Mouse (Mus musculus) layer of hippocampus, adult 11-12 months (tissue): ENCODE data around the gene Gm16181.

Experiments used
- DNase-seq: peaks from one replicate; pipeline ENCODE4 v3.0.0; 2022; ENCODE audit warnings: low spot score

Gene Gm16181

DNA sequence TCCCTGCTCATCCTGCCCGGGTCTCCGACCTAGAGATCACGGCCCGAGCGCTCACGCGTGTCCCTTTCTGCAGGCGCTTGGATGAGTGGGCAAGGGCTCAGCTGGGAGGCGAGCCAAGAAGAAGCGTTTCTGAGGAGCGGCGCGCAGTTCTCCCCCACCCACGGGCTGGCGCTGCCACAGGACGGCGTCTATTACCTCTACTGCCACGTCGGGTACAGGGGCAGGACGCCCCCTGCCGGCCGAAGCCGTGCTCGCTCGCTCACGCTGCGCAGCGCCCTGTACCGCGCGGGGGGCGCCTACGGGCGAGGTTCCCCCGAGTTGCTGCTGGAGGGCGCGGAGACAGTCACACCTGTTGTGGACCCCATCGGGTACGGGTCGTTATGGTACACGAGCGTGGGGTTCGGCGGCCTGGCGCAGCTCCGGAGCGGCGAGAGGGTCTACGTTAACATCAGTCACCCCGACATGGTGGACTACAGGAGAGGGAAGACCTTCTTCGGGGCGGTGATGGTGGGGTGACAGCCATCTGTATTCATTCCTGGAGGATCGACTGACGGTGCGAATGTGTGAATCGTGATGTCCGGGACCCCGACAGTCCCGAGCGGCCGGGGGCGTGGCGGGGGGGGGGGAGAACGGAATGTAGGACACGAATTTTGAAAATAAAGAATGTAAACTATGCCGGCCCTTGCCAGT, 24.9 kb upstream of the Gm16181 start:
- peak; percentile 80 for DNase-seq

DNA sequence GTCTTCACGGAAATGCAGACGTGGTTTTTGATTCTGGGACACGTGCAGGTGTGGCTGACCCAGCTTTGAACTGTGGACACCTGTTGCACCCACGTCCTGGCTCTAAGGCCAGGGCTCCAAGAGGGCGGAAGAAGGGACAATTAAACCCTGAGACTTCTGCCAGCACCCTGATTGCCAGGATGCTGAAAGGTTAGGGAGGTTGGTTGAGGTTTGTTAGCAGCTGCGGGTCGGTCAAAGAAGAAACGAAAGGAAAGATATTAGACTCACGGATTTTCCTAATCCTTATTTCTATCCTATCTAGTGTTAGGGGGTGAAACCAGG, 24.4 kb upstream of the Gm16181 start:
- DNase-seq, result no peak

DNA sequence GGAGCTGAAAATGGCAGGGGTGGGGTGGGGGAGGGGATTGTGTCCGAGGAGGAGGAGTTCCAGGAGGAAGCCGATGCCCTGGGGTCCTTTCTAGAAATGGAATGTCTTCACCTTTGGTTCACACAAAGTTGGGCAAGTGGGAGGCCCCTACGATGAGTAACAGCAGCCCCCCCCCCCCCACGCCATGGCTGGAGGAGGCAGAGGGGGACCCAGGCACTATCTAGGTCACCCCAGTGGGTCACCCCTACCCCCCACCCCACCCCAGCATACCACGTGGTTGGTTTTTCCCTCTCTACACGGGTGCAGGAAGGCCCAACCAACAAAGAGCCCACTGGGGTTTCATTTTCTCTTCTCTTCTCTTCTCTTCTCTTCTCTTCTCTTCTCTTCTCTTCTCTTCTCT, 23.5 kb upstream of the Gm16181 start:
- DNase-seq, result no peak

DNA sequence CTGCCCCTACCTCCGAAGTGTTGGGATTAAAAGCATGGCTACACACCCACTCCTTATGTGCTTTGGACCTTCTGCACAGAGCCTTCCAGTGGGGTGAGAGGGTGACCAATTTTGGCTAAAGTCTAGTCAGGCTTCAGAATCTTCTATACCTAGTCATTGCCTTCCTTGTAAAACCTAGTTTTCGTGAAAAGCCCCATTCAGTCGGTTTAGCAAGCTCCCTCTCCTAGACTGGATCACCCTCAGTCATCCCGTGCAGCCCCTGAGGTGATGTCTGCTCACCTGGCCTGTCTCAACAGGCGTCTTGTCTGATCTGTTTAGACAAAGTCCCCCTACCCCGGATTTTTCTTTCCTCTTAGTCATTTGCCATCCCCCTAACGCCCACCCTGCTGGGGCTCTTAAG, 22.6 kb upstream of the Gm16181 start:
- no peak for DNase-seq

DNA sequence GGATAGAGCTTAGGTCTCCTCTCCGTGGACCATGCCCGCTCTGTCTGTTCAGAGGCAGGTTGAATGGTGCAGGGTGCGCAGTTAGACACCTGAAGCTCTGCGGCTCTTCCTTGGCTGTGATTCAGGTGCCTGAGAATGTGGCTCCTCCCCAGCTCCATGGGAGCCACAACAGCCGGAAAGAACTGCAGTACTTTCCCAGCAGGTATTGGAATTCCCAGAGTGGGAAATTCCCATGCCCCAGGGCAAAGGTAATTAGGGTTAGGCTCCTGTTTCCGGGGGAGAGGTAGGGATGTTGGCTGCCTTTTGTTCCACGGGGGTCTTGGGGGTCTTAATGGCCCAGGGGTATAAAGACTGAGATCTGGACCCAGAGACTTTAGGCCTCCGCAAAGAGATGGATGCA, 21.7 kb upstream of the Gm16181 start:
- no peak for DNase-seq

DNA sequence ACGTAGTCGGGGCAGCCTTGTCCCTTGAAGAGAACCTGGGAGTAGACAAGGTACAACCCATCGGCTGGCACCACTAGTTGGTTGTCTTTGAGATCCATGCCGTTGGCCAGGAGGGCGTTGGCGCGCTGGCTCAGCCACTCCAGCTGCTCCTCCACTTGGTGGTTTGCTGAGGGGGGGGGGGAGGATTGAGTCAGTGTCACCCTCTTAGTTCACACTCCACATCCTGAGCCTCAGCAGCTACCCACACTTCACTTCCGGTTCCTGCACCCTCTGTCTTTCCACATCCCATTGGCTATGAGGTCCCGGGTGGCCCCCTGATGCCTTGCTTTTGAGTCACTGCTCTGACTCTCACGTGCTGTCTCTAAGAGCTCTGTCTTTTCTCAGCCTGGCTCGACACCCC, 20.2 kb upstream of the Gm16181 start:
- DNase-seq, result no peak

DNA sequence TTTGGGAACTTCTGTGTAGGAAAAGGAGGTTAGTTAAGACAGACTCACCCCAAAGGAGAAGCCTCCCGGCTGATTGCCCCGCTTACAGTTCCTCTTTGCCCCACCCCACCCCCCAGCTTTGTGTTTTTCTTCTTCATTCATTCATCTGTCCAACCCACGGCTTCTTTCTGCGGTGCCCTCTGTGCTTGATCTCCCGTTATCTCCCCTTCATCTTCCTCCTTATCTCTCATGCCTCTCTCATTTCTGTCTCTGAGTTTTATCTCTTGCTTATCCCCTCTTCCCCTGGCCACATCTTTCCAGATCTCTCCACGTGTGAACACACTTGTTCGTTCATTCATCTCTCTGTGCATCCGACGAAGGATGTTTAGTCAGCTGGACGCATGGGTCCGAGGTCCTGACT, 19.5 kb upstream of the Gm16181 start:
- DNase-seq, result no peak

DNA sequence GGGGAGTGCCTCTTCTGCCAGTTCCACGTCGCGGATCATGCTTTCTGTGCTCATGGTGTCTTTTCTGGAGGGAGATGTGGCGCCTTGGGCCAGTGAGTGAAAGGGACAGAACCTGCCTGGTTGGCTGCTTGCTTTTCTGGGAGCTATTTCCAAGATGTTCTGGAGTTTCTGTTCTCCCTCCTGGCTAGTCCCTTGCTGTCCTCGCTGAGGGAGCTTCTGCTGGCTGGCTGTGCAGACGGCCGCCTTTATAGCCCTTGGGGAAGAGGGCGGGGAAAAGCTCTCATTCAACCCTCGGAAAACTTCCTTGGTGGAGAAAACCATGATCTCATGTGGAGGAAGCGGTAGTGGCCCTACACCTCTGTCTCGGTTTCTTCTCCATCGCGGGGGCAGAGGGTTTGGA, 18.8 kb upstream of the Gm16181 start, which contains the start of gene Tnf:
Gene Tnf, minus strand, starts transcription at position 221 of the 400 bp plus-strand sequence.
- DNase-seq, result peak; percentile 35

DNA sequence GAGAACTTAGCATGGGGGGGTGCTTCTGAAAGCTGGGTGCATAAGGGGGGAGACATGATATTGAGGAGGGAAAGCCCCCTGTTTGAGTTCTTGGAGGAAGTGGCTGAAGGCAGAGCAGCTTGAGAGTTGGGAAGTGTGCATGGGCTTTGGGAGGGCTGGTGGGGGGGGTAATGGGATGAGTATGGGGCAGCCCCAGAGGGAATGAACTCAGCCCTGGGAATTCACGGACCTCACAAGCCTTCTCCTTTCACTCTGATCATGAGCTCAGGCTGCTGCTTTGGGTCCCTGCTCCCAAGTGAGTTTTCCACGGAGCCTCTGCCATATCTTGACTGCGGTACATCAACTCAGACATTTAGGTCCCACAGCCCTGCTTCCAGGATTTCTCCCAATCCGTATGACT, 18.2 kb upstream of the Gm16181 start:
- no peak for DNase-seq

DNA sequence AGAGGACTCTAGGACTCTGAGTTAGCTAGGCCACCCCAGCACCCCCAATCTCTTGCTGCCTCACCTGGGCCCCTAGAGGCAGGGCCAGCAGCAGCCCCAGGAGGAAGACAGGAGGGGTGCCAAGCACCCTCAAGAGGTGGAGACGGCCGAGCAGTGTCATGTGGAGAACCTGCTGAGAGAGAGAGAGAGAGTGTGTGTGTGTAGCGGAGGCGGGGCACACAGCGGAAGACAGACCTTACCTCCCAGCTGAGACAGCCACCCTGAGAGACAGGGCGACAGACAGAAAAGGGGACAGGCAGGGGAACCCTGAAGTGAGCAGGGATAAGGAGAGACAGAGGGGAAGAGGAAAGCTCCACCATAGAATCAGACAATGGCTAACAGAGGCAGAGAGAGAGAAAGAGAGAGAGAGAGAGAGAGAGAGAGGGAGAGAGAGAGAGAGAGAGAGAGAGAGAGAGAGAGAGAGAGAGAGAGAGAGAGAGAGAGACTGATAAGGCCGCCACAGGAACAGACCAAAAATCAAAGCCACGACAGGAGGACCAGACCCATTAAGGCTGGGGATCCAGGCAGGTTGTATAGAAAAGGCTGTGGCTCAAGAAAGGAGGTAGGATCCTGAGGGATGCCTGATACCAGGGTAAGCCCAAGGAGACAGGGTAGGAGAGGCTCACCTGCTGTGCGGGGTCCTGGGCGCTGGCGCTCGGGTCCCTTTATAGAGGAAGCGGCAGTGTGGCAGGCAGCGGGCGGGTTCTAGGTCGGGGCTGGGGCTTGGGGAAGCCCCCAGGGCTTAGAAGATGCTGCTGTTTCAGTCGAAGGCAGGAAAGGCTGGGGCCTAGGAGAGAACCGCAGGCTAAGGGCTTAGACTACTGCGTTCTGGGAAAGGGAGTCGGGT, 15.9 kb upstream of the Gm16181 start, which contains the start of gene Lta:
Gene Lta, minus strand, starts transcription at position 858 of the 886 bp plus-strand sequence.
- no peak for DNase-seq

DNA sequence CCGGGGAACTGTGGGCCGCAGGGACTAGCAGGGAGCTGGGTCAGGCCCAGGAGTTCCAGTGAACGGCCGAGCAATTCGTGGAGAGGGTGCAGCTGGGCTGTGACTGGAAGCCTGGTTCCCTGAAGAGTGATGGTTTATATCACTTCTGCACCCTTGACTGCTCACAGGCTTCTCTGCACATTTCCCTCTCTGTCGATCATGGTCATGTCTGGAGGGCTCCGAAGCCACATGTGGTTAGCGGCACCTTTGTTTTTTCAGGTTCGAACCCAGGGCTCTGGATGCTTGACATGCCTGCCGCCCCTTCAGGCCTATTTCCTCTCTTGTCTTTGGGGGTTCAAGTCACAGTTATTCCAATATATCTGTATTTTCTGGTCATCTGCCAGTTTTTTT, 15.3 kb upstream of the Gm16181 start:
- no peak for DNase-seq

DNA sequence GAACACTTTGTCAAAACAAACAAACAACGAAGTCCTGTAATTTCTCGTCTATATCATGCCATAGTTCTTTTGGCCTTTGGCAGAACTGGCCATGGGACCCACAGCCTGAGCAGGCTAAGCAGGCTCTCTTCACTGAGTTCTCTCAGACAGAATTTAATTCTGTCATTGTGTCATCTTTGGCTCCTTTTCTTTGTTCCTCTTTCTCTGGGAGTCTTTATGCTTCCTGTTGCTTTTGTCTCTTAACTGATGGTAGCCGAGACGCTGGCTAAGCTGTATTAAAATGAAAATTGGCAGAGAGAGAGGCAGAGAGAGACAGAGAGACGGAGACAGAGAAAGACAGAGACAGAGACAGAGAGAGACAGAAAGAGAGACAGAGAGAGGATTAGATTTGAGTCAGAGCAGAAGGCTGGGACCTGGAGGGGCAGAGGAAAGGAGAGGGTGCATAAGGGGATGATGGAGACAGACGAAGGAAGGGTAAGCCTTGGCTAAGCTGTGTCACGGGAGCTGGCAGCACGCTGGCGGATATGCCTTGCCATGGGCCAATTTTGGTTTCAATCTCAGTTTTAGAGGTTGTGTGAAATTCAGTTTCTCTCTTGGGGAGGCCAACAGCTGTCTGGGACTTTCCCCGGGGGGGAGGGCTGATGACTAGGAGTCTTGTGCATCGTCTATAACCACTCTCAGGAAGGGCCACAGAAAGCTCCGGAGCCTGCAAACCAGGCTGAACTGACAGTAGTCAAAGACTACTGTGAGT, 10.7 kb upstream of the Gm16181 start:
- DNase-seq, result no peak

DNA sequence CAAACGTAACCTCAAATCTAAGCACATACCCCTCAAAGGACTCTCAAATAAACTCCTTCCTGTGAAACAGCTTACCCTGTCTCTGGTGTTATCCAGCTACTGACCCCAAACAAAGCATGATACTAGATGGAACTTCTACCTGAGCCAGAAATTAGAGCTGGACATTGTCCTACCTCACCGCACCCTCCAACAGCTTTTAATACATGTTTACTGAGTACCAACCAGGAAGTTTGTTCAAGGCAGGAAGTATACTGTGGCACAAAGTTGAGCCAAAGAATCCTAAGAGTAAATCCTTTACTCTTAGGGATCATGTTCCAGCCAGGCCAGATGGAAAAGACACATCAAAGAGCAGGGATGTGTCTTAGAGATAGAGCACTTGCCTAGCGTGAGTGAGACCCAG, 10.0 kb upstream of the Gm16181 start:
- DNase-seq, result no peak

DNA sequence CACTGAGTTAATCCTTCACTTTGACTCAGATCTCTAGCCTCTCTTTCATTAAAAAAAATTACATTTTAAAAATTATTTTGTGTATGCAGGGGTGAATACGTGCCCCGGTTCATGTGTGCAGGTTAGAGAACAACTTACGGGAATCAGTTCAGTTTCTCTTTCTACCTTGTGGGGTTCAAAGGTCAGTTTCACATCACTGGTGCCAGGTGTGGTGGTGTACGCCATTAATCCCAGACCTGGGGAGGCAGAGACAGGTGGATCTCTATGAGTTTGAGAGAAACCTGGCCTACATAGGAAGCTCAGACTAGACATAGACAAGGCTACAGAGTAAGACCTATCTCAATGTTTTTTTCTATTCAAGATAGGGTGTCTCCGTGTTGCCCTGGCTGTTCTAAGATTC, 7.6 kb upstream of the Gm16181 start:
- no peak for DNase-seq

DNA sequence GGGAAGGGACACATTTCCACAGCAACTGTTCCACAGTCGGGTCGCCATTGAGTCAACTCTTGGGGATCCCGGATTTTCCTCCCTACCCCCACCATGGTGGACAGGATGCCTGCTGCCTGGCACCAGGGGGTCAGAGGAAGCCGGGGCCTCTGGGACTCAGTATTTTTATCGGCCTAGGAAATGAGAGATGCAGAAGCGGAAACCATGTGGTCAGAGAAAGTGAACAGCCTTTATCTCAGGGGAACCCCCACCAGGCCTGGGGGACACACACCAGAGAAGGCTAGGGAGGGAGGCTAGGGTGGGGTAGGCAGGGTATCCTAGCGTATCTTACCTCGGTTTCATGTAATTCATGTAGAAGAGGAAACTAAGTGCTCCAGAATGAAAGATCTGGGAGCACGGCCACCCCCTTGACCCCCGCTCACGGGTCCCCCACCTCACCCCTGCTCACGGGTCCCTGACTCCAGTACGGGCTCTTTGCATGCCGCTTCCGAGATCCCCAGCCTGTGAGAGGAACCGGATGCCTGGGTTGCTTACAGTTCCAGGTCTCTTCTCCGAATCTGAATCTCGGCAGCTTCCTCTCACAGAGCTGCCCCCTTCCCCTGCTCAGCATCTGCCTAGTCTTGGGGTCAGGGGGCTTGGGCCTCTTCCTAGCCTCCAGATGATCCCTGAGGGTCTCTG, 2.0 kb upstream of the Gm16181 start:
- no peak for DNase-seq

DNA sequence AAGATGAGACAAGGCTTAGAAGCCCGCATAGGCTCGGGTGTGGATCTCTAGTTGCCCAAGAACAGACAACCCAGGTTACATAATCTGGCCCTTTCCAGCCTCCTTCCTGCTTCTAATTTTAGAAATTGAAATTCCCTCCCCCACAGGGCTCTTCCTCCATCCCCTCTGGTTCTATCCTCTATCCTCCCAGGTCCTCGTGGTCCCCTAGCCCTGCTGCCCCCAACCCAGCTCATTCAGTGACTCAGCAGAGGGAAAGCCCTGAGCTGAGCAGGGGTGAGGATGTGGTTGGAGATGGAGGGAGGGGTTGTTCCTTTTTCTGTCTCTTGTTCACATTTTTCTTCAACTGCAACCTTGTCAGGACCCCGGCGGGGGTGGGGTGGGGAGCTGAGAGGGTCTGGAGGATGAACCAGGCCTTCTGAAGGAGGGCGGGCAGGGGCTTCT, 1.0 kb upstream of the Gm16181 start:
- peak; percentile 36 for DNase-seq

DNA sequence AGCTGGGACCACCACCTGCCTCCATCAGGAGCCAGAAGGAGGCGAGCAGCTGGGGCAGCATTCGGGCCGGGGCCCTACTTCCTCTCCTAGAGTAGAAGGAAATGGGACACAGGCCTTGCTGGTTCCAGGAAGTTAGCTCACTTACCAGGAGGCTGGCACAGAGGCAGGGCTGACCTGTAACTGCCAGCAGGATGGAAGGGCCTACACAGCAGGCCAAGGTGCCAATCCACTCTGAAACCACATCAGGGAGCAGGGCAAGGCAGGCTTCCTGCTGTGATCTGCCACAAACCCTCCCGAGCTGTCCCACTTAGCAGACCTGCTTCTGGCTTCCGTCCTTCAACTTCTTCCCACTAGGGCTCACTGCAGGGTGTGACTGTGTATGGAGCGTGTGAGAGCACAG, 1.7 kb downstream of the Gm16181 start:
- DNase-seq, result no peak

DNA sequence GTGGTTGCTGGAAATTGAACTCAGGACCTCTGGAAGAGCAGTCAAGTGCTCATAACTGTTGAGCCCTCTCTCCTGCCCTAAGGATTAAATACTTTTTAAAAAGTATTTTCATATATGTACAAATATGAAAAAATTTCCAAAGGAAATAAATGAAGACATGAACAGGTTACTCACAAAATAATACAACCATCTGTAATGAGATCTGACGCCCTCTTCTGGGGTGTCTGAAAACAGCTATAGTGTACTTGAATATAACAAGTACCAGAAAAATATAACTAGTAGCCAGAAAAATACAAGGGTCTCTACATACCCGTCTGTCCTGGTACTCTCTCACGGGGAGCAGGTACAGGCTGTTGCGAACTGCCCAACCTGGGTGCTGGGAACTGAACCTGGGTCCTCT, 4.0 kb downstream of the Gm16181 start:
- DNase-seq, result no peak

DNA sequence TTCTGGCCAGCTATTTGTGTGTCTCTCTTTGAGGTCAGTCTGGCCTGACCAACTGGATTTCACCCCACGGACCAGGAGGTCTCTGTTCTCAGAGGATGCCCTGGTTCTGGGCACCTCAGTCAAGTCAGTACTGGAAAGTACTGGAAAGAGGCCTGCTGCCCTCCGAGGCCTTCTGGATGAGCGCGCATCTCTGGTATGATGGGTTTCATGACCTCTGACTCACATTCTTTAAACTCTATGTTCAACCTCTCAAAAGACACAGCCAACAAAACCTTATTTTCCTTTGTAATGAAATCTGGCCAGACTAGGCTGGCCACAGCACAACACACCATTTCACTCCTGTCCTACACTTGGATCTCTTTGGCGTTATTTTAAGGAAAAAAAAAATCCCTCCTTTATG, 4.8 kb downstream of the Gm16181 start:
- no peak for DNase-seq

DNA sequence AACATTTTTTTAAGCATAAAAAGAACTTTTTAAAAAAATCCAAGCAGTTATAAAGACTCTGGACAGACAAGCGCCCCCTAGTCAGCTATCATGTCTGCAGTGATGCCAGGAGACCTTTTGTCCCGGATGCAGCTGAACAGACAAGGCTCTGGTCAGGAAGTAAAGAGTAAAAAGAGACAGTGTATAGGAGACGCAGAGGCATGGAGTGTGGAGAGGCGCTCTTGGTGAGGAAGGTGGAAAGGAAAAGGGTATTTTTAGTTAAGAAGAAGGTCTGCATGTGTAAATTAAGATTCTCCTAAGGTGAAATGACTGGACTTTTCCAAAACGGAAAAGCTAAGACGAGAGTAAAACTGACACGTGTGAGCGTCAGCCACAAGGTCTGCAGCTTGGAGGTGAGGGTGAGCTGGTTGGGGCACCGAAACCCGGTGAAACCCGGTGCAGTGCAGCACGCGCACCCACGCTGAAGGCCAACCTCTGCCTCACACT, 6.0 kb downstream of the Gm16181 start:
- no peak for DNase-seq

DNA sequence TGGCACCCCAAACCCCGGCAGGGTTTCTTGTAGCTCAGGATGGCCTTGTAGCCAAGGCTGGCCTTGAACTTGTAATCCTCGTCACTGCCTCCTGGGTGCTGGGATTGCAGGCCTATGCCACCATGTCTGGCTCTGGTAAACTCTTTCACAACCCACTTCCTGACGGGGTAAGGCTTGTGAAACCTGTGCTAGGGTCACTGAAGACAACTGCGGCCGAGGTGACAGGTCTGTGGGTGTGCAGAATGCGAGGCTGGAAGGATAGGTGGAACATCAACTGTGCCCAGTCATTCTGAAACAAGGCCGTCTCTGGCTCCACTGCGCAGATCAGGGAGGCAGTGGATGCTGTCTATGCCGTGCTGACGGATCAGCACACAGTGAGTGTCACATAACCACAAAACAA, 10.4 kb downstream of the Gm16181 start:
- no peak for DNase-seq

DNA sequence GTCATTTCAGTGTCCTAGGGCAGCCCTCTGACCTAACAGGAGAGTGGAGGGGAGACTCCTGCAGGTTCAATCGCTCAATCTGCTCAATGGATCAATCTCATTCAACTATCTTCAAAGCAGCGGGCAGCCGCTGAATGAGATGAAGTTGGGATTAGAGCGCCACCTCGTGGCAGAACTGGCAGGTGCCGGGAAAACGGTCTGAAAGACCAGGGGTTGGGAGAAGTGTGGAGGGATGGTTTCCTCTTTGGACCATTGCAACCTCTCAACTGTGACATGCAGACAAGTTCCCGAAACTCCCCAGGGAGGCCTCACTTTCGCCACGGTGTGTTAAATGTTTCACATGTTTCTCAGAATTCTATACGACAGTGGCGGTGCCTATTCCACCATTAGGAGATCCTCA, 11.4 kb downstream of the Gm16181 start:
- peak; percentile 88 for DNase-seq
